Mouse (Mus musculus): ENCODE results near the gene Sema3b. TPM values are rescaled to one million over a fixed set of nuclear protein-coding genes. Genes with fewer than 3 reads are reported as not detected.
"Not testable (repeated sequence)": the region's sequence is repeated elsewhere in the genome, so short reads cannot be mapped to it uniquely, and the experiment has no call there.

Gene Sema3b
- polyA plus RNA-seq, 1 experiment: 4.3 TPM

DNA sequence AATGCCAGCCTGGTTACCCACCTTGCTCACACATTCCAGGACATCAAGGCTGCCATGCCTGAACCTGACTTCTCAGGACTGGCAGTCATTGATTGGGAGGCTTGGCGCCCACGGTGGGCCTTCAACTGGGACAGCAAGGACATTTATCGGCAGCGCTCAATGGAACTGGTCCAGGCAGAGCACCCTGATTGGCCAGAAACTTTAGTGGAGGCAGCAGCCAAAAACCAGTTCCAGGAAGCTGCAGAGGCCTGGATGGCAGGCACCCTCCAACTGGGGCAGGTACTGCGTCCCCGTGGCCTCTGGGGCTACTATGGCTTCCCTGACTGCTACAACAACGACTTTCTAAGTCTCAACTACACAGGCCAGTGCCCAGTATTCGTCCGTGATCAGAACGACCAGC, 31.2 kb downstream of the Sema3b start:
- TF ChIP-seq POLR2A (IDR thresholded peaks at IDR 0.05; ENCODE audit: extremely low read depth, insufficient read depth, low read length) (no peak), CTCF (IDR thresholded peaks at IDR 0.05; ENCODE audit: extremely low read depth, insufficient read depth, low read length) (no peak)
- Histone ChIP-seq H3K27ac (ENCODE audit: insufficient read depth, low read length) (no peak overlapping the region), H3K4me3 (ENCODE audit: insufficient read depth, low read length) (no peak overlapping the region), H3K4me1 (ENCODE audit: control insufficient read depth, insufficient read depth, low read length) (peaks cover 6% of the 10 kb centered on the region)

- TF ChIP-seq POLR2A (IDR thresholded peaks at IDR 0.05; ENCODE audit: extremely low read depth, insufficient read depth, low read length): peak; percentile 55; the same call in 1 of the 2 replicates
- TF ChIP-seq CTCF (IDR thresholded peaks at IDR 0.05; ENCODE audit: extremely low read depth, insufficient read depth, low read length): no peak
Measured at GRCm38 (mm10) chr9:107576357-107577107, 32.5 kb downstream of the Sema3b start, which contains the start of gene Hyal1. Hyal1 (plus strand) TSS chr9:107576927.

GRCm38 (mm10) chr9:107575579-107576356, 33.3 kb downstream of the Sema3b start:
- TF ChIP-seq POLR2A (IDR thresholded peaks at IDR 0.05; ENCODE audit: extremely low read depth, insufficient read depth, low read length) (no peak), CTCF (IDR thresholded peaks at IDR 0.05; ENCODE audit: extremely low read depth, insufficient read depth, low read length) (no peak)
- Histone ChIP-seq H3K4me1 (ENCODE audit: control insufficient read depth, insufficient read depth, low read length) (peaks cover 4% of the 10 kb centered on the region; the same call in 1 of the 2 replicates), H3K27ac (ENCODE audit: insufficient read depth, low read length) (0 out of 2 replicates have a peak overlapping the region, but pooled peaks have one; percentile 25), H3K4me3 (ENCODE audit: insufficient read depth, low read length) (no peak overlapping the region)

More at GRCm38 (mm10) chr9:107576357-107577107, 32.5 kb downstream of the Sema3b start, which contains the start of gene Hyal1:
- H3K27ac ChIP-seq (ENCODE audit: insufficient read depth, low read length): 0 out of 2 replicates have a peak within 1 kb of the TSS, but pooled peaks have one; percentile 25
- peaks cover 6% of the 10 kb centered on the region for H3K4me1 ChIP-seq (ENCODE audit: control insufficient read depth, insufficient read depth, low read length)
- H3K4me3 ChIP-seq (ENCODE audit: insufficient read depth, low read length): peak within 1 kb of the TSS; percentile 16; the same call in 1 of the 2 replicates

- H3K4me1 ChIP-seq (ENCODE audit: control insufficient read depth, insufficient read depth, low read length); H3K4me3 ChIP-seq (ENCODE audit: insufficient read depth, low read length); H3K27ac ChIP-seq (ENCODE audit: insufficient read depth, low read length): not testable (repeated sequence)
Measured at GRCm38 (mm10) chr9:107573774-107574173, 35.3 kb downstream of the Sema3b start.

DNA sequence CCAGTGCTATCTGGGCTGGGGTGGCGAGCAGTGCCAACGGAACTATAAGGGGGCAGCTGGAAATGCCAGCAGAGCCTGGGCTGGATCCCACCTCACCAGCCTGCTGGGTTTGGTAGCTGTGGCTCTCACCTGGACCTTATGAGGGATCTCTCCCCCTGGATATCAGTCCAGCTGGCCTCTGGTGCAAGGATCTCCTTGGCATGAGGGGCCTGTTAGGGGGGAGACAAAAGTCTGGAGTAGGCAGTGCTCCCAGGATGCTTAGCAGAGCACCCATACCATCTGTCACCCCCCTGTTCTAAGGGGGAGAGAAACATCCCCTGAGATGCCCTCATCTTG, 36.7 kb downstream of the Sema3b start:
- Histone ChIP-seq H3K4me1 (ENCODE audit: control insufficient read depth, insufficient read depth, low read length) (peaks cover 7% of the 10 kb centered on the region), H3K4me3 (ENCODE audit: insufficient read depth, low read length) (no peak overlapping the region), H3K27ac (ENCODE audit: insufficient read depth, low read length) (no peak overlapping the region)
- TF ChIP-seq CTCF (IDR thresholded peaks at IDR 0.05; ENCODE audit: extremely low read depth, insufficient read depth, low read length): no peak
- TF ChIP-seq POLR2A (IDR thresholded peaks at IDR 0.05; ENCODE audit: extremely low read depth, insufficient read depth, low read length): no peak

GRCm38 (mm10) chr9:107571534-107572326, 37.3 kb downstream of the Sema3b start:
- Histone ChIP-seq H3K4me3 (ENCODE audit: insufficient read depth, low read length) (no peak overlapping the region), H3K4me1 (ENCODE audit: control insufficient read depth, insufficient read depth, low read length) (peaks cover 7% of the 10 kb centered on the region), H3K27ac (ENCODE audit: insufficient read depth, low read length) (no peak overlapping the region)
- TF ChIP-seq POLR2A (IDR thresholded peaks at IDR 0.05; ENCODE audit: extremely low read depth, insufficient read depth, low read length) (no peak), CTCF (IDR thresholded peaks at IDR 0.05; ENCODE audit: extremely low read depth, insufficient read depth, low read length) (no peak)

- Histone ChIP-seq H3K27ac (ENCODE audit: insufficient read depth, low read length) (no peak overlapping the region), H3K4me1 (ENCODE audit: control insufficient read depth, insufficient read depth, low read length) (peaks cover 7% of the 10 kb centered on the region), H3K4me3 (ENCODE audit: insufficient read depth, low read length) (no peak overlapping the region)
- TF ChIP-seq CTCF (IDR thresholded peaks at IDR 0.05; ENCODE audit: extremely low read depth, insufficient read depth, low read length) (no peak), POLR2A (IDR thresholded peaks at IDR 0.05; ENCODE audit: extremely low read depth, insufficient read depth, low read length) (no peak)
Measured at GRCm38 (mm10) chr9:107570845-107571244, 38.2 kb downstream of the Sema3b start.

DNA sequence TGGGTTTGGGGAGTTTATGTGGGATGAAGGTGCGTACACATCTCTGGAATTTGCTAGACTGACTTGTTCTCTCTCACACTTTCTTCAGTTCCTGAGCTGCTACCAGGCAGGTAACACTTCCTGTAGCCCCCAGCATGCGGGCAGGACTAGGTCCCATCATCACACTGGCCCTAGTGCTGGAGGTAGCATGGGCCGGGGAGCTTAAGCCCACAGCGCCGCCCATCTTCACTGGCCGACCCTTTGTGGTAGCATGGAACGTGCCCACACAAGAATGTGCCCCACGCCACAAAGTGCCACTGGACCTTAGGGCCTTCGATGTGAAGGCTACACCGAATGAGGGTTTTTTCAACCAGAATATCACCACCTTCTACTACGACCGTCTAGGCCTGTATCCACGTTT, 39.0 kb downstream of the Sema3b start:
- H3K4me1 ChIP-seq (ENCODE audit: control insufficient read depth, insufficient read depth, low read length): peaks cover 7% of the 10 kb centered on the region
- TF ChIP-seq POLR2A (IDR thresholded peaks at IDR 0.05; ENCODE audit: extremely low read depth, insufficient read depth, low read length): no peak
- no peak for TF ChIP-seq CTCF (IDR thresholded peaks at IDR 0.05; ENCODE audit: extremely low read depth, insufficient read depth, low read length)

GRCm38 (mm10) chr9:107569270-107569669, 39.8 kb downstream of the Sema3b start:
- Histone ChIP-seq H3K4me1 (ENCODE audit: control insufficient read depth, insufficient read depth, low read length) (peaks cover 7% of the 10 kb centered on the region), H3K27ac (ENCODE audit: insufficient read depth, low read length) (peak overlapping the region; percentile 81; the same call in 1 of the 2 replicates), H3K4me3 (ENCODE audit: insufficient read depth, low read length) (peak overlapping the region; percentile 89)
- TF ChIP-seq CTCF (IDR thresholded peaks at IDR 0.05; ENCODE audit: extremely low read depth, insufficient read depth, low read length) (no peak), POLR2A (IDR thresholded peaks at IDR 0.05; ENCODE audit: extremely low read depth, insufficient read depth, low read length) (no peak)

More for the DNA sequence above, 39.0 kb downstream of the Sema3b start:
- H3K4me3 ChIP-seq (ENCODE audit: insufficient read depth, low read length): peak overlapping the region; percentile 89
- H3K27ac ChIP-seq (ENCODE audit: insufficient read depth, low read length): no peak overlapping the region

All from cortical plate, adult 2 months (tissue).